Mouse (Mus musculus) kidney, adult 18-20 months (tissue): Measurements from ENCODE around the gene Kdelc2.

ENCODE experiments used
- DNase-seq: peaks from one replicate; pipeline ENCODE4 v3.0.0; 2021

Gene Kdelc2

DNA sequence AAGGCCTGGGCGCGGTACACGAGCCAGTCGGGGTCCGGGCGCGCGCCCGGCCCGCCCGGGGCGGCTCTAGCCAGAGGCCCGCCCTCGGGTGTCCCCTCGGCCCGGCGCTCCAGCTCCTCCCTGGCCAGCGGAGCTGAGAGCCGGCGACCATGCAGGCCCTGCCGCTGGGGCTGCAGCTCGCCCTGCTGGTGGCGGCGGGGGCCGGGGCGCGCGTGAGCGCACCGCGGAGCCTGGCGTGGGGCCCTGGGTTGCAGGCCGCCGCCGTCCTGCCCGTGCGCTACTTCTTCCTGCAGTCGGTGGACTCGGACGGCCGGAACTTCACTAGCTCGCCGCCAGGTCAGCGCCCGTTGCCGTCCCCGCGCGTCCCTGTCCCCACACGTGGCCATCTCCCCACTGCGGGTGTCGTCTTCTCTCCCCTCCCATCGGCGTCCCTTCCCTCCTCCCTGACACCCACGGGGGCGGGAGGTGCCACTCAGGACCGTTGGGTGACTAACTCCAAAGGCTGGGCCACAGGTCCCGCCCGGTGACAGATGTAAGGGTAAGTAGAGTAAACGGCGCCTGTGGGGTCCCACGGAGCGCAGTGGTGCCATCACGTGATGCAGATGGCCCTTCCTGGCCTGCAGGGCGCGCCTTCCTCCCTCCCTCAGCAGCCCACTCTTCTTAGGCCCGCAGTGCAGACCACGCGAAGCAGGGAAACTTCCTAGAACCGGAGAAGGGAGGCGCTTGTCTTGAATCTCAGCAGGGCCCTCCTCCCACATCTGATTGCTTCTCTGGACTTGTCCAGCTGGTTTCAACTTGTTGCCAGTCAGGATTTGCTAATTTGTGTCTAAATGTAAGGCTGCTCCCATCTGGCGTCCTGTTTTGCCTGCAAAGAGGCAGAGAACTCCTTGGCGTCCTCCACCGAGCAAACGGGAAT, at the start of gene Kdelc2:
Gene Kdelc2 (plus strand): TSS at position 75 of the 916 bp plus-strand sequence.
- peak; percentile 84 for DNase-seq

DNA sequence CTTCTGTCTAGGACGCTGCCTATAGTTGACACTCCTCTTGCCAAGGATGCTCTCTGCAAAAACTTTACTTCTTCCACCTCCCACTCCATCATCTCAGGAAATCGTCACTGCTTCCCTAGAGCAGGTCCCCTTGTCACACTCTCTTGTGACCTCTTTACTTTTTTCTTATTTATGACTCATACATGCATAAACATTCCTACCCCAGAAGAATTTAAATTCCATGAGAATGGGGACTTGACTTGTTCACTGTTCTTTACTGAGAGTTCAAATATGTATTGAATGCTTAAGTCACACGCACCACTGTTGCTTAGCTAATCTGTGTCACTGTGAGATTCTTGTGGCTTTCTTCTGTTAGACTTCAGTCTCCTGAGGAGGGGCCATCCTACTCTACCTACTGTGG, 48.7 kb upstream of the Kdelc2 start:
- DNase-seq = no peak

DNA sequence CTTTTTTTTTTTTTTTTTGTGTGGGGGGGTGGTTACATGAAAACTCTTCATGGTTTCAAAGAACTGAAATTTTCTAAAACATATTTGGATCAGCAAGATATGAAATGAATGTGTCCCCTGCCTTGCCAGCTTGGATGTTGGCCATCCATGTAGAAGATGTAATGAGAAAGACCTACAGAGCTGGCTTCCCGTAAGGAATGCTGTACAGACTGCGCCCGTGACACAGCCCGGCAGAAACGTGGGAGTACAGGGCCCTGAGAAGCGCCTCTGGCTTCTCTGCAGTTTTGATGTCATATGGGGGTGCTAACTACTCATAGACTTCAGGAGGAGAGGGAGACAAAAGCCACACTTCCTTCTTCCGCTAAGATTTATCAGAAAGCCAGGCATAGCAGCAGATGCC, 44.2 kb upstream of the Kdelc2 start:
- no peak for DNase-seq

DNA sequence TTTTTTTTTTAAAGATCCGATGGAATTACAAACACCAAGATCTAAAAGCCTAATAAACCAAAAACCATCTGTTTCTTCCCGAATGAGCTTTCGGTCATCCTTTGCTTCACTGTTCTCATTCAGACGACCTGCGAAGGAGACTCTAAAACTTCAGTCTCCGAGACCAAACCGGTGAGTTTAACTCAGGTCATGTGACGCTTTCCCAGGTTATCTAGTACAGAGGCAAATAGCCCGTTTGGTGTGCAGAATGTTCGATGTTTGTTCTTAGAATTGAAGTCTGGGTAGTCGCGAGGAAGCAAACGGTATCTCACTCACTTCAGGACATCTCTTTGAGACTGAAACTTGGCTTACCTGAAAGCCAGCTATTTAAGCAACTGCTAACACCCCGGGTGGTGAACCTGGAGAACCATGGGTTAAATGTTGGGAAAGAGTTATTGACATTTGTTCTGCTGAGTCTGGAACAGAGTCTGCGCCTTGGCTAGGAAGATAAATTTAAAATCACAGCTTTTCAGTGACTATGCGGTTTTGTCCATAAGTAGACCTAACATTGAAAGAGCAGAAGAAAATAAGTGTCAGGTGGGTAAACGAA, 43.4 kb upstream of the Kdelc2 start:
- DNase-seq = peak; percentile 49

DNA sequence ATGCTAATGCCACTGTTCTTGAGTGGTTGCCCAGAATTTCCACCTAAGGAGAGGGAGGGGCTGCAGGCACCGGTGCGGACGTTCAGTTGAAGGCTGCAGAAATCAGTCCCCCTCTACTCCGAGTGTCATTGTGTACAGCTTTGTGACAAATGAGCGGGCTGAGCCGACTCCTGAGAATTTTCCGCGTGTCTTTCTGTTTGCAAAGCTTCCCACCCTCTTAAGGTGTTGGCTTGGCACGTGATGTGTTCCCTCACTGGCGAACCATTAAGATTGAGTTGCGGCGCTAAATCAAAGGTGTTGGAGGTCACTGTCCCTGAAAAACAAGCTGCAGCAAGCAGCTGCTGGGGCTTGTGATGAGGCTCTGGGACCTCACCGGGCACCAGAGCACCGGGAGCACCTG, 42.9 kb upstream of the Kdelc2 start:
- DNase-seq = peak; percentile 78

DNA sequence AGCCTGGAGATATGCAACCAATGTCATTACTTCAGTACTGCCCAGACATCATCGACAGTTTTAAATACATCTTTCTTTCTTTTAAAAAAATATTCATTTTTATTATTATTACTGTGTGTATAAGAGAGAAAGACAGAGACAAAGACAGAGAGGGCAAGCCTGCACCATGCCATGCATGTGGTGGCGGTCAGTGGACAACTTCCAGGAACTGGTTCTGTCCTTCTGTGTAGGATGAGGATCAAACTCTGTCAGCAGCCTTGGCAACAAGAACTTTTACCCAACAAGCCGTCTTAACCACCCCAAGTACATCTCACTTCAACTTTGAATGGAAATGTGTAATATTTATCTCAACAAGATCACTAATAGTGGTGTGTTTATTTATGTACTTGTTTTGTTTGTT, 41.8 kb upstream of the Kdelc2 start:
- DNase-seq = no peak

DNA sequence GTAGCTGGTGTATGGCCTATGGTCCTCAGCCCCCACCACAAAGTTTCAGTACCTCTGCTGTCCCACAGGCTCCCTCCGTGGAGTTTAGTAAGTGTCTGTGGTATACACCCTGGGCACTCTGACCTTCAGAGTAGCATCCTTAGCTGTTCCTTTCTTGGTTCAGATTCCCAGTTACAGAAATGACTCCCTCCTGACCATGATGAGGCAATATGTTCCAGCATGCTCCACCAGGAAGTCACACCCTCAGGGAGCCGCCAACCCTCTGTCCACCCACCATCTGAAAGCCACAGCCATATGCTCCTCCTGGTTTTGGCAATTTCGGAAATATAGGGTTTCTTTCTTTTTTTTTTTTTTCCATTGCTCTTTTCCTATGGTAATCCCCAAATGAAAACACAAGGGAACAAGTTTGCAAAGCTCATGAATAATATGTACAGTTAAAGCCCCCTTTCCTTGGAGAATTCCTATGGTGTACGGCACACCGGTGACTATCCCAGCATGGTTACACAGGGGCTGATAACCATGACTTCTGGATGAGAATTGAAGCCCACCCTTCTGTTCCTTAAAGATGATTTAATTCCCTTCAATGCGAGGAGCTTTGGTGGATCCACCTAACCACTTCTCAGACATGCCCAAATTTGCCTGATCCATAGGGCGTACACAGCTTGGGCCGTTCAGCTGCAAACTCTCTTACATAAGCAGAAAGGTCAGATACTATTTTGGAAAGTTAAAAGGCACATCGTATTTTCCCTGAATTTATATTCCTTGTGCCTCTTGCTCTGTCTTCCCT, 39.0 kb upstream of the Kdelc2 start:
- no peak for DNase-seq

DNA sequence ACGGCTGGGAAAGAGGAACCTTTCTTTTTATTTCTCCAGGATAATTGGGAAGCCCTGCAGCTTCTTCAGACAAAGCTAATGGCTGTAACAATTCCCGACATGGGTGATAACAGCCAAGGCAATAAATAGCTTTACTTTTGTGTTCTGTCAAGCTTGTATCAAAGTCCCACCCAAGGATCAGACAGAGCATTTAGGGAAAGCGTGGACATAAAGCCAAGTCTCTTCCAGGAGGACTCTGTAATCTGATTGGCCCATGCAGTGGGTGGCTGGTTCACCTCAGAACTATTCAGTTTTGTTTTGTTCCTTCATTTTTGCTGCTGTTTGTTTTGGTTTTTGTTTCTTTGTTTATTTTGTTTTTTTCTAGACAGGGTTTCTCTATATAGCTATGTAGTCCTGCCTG, 38.1 kb upstream of the Kdelc2 start:
- no peak for DNase-seq

DNA sequence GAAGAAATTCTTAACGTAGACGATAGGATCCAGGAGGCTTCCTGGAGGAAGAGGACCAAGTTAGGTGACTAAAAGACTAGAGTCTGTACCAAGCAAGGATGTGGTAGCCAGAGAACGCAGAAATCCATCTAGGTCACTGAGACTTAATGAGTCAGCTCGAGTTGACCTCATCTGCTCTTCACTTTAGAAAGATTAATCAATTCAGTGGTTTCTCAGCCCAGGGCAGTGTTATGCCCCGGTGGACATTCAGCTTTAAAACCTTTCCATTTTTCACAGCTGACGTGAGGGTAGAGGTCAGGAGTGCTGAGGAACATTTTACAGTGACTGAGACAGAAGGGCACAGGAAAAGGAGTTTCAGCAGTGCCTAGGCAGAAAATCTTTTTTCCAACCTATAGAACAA, 37.4 kb upstream of the Kdelc2 start:
- DNase-seq = peak; percentile 34

DNA sequence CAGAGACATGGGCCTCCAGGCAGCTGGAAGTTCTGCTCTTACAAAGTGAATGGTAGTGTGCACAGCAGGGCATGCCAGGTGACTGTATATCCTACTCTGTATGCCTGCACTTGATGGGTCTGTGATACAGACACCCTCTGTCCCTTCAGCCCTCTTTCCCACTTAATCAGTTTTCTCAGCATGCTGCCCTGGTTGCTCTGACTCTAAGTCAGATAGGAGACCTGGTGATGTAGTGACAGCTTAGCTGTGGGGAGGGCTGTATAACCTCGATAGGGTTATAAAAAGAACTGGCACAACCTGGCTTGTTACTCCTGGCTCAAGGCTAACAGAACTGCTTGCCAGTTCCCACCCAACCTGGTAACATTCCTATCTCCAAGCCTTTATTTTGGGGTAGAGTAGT, 34.6 kb upstream of the Kdelc2 start:
- DNase-seq = no peak

DNA sequence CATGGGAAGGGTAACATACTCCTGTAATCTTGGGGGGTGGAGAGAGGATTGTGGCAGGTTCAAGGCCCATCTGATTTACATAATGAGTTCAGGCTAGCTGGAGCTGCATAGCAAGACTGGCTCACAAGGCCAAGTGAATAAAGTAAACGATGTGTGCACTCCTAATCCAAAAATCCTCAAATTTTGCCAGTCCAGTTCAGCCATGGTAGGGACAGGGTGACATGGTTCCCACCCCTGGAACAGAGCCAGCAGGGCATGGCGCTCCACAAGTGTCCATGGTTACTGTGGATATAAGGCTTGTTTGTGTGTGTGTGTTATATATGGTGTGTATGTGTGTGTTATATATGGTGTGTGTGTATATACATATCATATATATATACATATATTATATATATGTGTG, 33.5 kb upstream of the Kdelc2 start:
- no peak for DNase-seq

DNA sequence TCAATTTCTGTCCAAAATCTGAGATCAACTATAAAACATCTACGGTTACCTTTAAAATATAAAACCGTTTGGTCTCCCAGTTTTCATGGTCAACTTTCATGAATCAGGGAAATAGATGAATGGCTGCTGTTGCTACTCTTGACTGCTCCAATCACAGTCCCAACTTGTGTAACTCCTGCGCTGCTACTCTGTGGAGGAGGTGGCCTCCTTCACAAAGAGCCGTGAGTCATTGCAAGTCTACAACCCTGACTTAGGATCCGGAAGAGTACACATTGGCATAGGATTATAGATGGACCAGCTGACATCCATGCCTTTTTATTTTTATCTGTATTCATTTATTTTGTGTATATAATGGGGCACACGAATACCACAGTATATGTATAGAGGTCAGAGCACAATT, 31.9 kb upstream of the Kdelc2 start:
- DNase-seq = no peak

DNA sequence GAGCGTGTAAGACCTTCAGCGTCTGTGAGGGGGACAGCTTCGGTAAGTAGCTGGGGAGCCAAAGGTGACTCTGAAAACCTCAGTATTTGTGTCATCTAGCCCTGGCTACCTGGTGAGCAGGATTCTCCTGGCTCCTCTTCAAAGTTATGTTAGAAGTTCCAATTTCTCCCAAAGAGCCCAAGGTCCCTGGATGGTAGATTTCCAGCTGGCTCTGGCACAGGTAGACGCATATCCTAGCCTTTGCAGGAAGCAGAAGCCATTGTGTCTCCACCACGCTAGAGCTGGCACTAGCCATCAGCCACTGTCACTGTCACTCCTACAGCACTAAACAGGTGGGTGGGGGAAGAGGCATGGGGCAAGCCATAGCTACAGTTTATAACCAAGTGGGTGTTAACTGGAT, 30.7 kb upstream of the Kdelc2 start:
- no peak for DNase-seq

DNA sequence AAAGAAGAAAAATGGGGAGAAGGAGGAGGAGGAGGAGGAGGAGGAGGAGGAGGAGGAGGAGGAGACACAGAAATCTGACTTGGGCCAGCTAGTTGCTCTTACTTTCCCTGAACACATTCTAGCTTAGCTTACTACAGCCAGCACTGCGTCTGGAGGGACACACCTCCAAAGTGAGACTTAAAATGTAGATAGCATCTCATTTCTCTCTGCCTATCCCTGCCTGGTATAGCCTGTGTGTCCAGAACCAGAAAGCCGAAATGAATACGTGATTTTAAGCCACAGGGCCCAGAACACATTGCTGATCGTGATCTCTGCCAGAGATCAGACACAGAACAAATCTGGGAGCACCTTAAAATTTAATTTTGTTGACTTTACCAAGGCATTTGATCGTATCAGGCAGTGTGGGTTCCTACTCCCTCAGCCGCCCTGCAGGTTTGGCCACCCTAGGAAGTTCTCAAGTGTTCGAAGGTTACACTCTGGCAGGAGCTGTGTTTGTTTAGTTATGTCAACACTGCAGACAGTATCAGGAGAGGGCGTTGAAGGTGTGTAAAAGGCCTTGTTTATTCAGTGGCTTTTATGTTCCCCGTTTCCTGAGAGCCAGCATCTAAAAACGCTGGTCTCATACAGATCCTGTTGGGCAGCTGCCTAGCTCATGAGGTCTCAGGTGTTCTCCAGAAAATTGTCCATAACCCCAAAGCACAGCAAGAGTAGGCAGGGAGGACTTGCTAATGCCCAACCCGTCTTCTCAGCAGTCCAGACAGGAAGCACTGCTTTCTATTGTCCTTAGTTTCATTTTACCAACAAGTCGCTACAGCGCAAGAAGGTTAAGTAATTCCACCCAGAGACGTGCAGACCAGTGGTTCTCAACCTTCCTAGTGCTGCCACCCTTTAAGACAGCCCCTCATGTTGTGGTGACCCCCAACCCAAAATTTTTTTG, 27.3 kb upstream of the Kdelc2 start:
- DNase-seq = peak; percentile 31

DNA sequence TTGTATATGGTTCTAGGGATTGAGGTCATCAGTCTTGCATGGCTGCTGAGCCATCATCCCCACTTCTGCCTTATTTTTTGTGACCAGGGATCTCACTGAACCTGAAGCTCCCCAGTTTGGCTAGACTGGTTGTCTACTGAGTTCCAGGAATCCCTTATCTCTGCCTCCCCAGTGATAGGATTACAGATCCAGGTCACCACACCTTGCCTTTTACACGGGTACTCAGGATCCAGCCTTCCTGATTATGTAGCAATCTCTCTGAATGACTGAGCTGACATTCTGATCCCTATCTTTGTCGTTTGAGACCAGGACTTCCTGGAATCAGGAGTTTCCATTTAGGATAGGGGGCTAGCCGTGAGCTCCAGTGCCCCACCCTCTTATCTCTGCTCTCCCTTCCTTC, 12.5 kb upstream of the Kdelc2 start:
- no peak for DNase-seq

DNA sequence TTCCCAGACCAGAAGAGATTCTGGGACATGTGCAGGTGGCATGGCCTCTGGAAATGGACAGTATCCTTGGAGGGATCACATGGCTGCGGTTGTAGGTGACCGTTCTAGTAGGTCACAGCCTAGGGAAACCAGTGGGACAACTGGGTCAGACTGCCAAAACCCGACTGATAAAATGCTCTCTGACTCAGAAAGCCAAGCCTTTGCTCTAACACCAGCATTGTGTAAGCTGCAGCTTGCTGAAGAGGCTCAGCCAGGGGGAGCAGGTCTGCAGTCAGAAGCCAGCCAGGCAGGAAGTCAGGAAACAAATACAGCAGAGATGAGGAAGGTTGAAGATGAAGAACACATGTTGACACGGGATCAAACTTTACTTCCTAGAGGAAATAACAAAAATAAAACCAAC, 7.9 kb upstream of the Kdelc2 start:
- DNase-seq = no peak

DNA sequence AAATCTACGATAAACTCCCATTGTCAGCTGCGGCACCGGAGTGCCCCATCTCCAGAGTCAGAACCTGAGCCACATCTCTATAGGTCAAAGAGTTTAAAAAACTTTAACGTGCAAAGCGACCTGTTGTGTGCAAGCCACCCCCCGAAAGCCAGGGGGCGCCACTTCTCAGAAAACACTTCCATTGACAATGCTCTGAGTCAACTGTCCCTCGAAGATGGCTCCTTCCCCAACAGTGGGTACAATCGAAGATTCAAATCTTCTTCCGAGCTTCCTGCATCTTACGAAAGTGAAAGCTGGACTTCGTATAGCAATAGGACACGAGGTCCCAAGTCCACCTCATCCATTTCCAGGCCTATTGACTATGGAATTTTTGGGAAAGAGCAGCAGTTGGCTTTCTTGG, 7.0 kb upstream of the Kdelc2 start:
- DNase-seq = peak; percentile 27

DNA sequence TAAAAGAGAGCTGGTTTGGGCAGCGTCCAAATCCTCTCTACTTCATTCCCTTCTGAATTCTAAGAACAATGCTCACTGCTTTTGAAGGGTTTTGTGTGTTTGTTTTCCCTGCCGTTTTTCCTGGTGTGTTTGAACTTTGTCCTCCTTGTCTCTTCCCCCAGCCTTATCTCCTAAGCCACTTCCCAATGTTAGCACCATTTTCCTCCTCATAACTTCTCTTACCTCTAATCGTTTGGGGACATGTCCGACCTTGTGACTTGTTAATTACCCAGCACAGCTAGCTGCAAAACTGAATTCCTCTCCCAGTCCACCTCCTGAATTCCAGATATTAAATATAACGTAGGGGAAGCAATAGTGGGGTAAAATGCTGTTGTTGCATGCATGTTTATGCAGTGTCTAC, 6.2 kb upstream of the Kdelc2 start:
- no peak for DNase-seq

DNA sequence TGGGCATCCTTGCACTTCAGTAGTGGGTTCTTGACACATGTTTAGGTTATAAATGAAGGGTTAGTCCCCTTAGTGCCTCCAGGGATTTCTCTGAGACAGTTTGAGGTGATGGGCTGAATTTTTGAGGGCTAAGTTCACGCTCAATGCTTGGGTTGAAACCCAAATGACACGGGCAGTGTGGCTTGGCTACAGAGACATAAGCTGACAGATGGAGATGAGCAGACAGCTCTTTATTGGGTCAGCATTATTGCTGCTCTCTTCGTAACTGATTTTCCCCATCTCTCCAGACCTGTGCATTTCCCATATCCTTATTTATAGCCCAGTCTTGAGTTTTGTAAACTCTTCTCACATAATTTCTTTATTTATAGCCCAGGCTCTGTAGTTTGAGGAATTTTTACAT, 5.7 kb upstream of the Kdelc2 start:
- DNase-seq = no peak

DNA sequence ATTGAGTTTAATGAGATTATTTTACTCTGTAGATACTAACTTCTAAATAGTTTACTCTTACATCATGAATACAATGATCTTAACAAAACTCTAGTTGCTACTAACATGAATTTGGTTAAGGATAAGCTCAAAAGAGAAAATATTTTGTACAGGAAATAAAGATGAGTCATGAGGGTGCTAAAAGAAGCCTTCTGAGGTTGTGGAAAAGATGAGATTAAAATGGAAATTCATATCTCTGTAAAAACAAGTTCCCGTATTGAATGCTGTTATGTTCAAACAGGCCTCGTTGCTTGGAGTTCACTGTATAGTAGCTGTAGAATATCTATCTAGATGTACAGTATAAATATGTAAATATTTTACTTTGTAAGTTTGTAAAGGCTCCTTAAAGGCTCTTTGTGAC, 3.2 kb upstream of the Kdelc2 start:
- no peak for DNase-seq

DNA sequence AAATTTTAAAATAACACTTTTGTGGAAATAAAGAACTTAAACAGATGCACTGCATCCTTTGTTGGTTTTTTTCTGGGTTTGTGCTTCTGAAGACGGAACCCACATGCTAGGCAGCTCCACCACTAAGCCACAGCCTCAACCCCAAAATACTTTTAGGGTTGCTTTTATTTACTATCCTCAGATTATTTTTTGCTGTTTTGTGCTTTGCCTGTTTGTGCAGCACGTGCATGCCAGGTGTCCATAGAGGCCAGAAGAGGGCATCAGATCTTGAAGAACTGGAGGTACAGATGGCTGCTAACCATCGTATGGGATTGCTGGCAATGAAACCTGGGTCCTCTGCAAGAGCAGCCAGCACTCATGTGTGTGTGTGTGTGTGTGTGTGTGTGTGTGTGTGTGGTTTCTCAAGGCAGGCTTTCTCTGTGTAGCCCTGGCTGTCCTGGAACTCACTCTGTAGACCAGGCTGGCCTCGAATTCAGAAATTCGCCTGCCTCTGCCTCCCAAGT, 2.7 kb upstream of the Kdelc2 start:
- DNase-seq = no peak

DNA sequence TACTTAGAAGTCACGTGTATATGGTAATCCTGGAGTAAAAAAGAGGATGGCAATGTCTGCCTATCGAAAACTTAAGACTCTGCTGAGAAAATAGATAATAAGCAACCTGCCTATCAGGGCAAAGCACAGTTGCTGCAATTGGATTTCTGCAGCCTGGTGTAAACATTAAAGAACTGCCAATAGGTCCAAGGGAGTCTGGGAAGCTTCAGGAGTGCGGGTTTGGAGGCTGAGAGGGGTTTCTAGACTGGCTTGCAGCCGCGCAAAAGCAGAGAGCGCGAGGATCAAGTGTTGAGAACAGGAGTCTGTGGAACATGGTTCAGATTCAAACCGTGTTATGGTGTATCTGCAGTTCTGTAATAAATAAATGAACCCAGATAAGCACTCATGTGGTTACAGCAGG, 1.0 kb downstream of the Kdelc2 start:
- no peak for DNase-seq

DNA sequence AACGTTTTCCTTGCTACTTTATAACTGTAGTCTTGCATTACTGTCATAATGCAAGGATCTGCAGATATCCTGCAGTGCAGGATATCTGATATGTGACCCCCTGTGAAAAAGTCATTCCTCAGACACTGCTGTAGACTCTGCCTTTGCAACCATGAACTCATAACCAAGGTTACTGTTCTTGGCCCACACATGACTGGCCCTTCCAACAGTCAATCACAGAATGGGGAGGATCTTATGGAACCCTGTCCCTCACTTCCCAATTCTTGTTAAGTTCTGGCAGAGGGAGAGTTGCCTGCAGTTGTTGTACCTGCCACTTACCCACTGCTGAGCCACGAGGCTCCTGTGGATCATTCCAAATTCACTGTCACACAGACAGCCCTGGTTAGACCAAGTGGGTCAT, 3.6 kb downstream of the Kdelc2 start:
- no peak for DNase-seq
